Mouse (Mus musculus) adrenal gland (tissue): ENCODE results near the gene Agtrap.

Experiments used
- intact Hi-C: fragments of 180-260 bp; cut with DNase I; formaldehyde crosslinking; loops from one replicate; pipeline ENCODE4 v1.15.1; 2025

Gene Agtrap

DNA sequence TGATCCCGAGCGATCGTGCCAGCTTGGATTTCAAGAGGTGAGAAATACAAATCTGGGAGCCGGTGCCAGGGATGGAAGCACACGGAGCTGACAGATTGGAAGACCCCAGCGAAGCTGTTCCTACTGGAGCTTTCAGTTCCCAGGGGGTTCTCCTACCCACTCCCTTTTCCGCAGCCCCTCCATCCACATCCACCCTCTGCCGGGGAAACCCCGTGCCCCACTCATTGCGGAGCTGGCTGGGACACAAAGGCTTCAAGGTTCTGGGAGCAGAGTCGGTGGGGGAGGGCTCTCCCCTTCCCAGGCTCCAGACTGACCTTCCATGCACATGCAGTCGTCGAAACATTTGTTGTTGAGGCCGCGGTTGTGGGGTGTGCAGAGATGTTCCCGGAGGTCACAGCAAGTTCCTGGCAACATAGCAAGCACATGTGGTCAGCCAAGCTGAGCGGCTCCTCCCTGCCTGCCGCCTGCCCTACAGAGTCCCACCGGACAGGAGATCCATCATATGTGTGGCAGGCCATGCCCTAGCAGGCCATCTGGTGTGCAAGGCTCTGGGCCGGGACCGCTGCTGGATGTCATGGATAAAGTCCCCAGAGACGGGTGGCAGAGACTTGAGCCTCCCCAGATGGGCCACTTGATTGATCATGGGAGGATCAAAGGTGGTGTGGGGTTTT, 19.9 kb upstream of the Agtrap start:
- intact Hi-C loops, result no loop called here

DNA sequence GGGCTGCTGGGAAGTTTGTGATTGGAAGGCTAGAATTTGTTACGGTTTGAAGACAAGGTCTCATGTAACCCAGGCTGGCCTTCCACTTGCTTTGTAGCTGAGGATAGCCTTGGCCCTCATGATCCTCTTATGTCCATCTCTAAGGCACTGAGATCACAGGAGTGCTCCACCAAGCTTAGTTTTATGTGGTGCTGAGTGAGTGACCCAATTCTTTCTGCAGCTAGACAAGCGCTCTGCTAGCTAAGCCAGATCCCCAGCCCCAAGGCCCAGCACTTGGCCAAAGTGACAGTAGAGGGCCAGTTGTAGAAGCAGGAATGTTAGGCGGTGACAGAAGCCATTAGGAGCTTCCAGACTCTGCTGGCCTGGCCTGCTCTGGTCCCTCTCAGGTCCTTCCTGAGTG, 16.3 kb upstream of the Agtrap start:
- intact Hi-C loops, result no loop called here

DNA sequence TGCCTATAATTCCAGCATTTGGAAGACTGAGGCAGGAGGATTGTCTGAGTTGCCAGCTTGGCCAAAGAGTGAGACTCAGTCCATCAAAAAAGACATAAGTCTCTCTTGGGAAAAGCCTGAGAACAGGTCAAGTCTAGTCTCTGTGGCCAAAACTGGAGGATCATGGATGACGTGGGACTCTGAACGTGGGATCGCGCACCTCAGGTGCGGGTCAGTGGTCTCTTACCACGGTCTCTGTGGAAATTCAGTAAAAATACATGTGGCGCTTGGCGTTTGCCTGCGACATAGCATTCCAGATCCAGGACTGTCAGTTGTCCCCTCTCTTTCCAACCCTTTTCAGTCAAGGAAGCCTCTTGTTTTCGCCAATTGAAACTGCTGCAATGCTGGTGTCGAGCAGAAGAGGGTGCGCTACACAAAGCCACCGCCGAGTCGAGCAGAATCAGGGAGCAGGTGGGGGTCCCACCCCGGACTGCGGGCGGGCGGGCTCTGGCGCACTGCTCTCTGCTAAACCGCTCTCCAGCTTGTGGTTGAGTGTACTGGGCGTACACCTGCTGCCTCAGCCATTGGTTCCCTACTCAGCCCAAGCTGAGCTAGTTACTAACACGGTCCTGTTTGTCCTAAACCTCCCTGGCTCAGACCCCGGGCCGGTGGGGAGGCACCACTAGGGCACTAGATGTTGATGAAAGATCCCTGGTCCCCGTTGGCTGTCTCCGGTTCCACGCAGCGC, 14.1 kb upstream of the Agtrap start:
- intact Hi-C loops, result no loop called here

DNA sequence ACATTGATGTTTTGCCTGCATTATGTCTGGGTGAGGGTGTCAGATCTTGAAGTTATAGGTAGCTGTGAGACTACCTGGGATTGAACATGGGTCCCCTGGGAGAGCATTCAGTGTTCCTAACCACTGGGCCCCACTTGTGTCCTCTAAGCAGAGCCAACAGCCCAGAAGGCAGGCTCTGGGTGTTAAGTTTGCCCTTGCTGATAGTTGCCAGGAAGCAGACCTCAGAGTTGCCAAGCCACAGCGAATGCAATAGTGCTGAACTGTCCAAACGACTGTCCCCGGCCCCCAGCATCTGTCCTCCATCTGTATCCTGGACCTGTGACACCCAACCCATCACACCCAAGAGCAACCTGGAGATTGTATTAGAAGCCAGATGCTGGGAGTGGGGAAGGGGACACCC, 10.8 kb upstream of the Agtrap start:
- intact Hi-C loops, result no loop called here

DNA sequence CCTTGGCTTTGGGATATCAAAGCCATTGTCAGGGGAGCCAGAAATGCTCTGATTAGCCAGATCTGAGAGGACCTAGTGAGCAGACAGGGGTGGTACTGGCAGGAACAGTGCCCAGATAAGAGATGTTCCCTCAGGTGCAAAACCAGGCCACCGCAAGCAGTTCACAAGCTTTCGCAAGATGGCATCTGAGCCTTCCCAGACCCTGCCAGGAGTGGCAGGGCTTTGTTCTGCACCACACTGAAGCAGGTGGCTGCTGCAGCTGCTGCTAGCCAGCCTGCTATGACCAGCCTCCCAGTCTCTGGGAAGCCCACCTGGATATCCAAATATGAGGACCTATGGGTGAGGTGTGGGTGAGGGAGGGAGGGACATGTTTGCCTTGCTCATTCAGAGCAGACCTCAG, 10.1 kb upstream of the Agtrap start:
- intact Hi-C loops, result no loop called here

DNA sequence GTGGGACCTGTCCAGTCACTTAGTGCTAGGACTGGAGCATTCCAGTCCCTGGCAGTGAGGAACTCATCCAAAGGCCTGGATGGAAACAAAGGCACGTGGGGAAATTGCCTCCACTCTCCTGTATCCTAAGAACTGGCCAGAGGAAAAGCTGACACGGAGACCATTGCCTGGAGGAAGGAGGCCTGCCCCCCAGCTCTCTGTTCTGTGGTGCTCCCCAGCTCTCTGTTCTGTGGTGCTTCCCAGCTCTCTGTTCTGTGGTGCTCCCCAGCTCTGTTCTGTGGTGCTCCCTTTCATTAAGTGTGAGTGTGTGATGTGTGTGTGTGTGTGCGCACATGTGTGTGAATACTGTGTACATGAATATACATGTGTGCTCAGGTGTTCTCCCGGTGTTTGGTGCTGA, 7.2 kb upstream of the Agtrap start:
- intact Hi-C loops, result no loop called here

DNA sequence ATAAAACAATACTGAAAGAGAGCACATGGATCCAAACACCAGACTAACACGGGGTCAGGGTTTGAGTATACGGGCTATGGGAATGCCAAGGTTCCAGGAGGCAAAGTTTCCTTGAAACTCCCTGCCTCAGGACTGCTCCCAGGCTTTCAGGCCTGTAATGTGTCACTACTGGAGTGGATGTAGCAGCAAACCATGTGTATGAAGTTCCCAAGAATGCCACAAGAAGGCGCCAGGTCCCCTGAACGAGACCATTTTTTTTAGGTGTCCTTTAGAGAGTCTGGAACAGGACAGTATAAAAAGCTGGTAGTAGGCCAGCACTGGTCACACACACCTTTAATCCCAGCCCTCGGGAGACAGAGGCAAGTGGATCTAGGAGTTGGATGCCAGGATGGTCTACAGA, 6.3 kb upstream of the Agtrap start:
- intact Hi-C loops, result no loop called here

DNA sequence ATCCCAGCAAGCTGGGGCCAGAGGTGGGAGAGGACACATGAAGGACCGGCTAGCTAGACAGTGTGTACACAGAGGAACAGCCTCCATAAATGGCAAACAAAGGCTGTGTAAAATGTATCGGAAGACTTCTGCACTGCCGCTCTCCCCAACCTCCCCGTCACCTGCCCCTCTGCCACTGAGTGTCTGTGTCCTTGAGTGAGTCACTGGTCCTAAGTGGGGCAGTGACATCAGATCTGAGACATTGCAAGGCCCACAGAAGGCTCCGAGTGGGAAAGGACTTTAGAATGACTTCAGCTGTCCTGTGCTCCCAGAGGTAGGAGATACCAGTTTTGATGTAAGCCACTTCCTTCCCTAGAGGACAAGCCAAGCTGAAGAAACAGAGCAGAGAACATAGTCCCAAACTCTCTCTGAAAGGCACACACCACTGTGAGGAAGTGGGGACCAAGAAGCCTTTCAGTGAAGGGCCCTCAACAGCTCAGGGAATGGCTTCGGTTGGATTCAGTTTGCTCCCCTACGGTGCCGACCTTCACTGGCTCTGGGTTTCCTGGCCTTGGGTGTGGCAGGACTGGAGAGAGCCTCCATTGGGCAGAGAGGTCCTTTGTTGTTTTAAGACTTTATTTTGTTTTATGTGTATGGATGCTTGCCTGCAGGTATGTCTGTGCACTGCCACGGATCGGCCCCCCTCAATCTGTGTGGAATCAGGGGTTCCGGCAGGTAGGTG, 4.9 kb upstream of the Agtrap start:
- intact Hi-C loops, result no loop called here

DNA sequence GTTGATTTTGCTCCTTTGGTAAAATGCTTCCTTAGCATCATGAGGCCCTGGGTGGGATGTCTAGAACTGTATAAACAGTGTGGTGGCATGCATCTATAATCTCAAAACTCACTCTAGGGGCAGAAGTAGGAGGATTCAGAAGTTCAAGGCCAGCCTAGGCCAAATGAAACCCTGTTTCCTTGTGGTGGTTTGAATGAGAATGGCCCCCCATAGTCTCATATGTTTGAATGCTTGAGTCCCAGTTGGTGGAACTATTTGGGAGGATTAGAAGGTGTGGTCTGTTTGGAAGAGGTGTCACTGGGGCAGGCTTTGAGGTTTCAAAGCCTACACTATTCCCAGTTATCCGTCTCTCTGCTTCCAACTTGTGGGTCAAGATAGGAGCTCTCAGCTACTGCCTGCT, 3.4 kb upstream of the Agtrap start:
- intact Hi-C loops, result no loop called here

DNA sequence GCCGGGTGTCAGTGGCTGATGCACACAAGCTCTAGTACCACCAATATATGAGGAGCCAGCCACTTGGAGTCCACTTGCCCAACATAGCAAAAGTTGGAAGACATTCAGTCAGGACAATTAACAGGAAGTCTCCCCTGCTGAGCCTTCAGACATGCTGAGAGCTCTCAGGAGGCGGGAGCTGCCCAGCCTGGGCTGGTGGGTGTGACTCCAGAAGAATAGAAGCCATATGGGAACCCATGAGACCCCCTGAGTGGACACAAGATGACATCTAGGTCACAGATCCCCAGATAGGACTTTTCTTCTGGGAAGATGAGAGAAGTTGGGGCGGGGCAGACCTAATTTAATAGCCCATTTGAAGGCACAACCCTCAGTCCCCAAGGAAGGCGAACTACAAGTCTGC, 1.3 kb upstream of the Agtrap start:
- intact Hi-C loops, result no loop called here

DNA sequence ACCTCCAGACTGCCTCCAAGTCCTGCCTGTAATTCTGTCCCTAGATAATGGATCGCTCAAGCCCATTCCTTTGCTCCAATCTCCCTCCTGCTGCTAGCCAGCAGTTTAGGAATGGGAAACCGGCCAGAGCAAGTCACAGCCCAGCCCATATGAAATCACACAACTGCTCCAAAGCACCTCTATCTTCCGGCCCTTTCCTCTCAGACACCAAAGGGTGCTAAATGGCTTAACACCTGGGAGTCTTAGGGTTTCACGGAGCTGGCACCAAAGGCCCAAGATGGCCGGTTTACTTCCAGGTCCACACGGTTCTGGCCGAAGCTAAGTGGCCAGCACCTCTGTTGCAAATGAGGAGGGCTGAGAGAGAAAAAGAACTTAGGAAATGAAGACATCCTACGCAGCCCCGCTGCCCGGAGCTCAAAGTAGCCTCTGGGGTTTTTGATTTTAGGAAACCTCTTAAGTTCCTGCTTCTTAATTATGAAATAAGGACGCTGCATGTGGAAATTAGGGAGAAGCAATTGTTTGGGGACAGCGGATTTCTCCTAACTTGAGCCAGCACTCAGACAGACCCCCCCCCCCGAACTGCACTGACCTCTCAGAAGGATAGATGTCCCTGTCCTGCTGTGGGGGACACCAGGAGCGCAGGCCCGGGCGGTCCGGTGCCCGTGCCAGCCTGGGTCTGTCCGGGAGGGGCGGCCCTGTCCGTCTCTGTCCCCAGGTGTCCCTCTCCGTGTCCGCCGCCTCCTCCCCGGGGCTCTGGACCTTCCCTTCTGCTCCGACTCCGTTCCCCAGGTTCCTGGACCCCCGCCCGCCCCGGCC, 532 bp downstream of the Agtrap start:
- intact Hi-C loops, result no loop called here

DNA sequence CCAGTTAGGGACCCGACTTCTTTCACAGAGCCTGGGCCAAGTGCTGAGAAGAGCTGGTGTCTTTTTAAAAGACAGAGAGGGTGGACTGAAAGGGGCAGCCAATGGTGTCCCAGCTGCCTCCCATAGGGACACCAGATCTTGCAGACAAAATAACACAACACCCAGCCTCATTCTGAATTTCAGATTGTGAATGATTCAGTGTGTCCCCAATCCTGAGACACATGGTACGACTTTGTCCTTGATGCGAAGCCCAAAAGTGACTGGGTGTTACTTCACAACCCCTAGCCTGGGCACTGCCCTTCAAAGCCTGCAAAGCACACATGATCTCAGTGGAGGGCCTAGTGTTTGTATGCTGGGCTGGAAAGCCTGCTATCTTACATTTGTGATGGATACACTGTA, 1.9 kb downstream of the Agtrap start:
- intact Hi-C loops, result no loop called here

DNA sequence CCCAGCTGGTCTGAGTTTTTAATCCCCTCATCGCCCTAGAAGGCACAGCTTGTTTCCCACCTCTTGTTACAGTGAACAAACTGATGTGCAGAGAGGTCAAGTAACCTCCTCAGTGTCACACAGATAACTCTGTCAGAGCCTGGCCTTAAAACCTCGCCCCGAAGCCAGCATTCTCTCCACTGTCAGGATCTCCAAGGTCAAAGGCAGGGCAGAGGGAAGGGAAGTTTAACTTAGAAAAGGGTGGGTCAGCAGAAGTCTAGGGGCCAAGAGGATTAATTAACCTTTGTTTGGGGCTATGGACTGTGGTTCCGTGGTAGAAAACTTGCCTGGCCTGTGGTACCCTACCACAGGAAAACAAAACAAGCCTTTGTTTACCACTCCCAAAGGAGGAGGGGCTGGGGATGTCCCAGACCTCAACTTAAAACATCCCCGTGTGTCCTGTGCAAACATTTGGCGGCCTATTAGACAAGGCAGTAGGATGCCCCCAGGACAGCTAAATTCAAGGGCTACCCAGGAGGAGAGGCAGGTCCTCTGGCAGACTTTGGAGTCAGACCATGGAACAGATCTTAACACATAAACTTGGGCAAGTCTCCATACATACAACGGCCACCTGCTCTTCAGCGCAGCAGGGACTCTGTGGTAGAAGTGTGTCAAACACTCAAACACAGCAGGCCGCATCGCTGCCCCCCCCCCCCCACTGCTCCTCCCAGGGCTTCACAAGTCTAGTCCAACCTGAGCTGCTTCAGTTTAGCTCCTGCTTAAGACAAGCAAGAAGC, 2.5 kb downstream of the Agtrap start:
- intact Hi-C loops, result no loop called here

DNA sequence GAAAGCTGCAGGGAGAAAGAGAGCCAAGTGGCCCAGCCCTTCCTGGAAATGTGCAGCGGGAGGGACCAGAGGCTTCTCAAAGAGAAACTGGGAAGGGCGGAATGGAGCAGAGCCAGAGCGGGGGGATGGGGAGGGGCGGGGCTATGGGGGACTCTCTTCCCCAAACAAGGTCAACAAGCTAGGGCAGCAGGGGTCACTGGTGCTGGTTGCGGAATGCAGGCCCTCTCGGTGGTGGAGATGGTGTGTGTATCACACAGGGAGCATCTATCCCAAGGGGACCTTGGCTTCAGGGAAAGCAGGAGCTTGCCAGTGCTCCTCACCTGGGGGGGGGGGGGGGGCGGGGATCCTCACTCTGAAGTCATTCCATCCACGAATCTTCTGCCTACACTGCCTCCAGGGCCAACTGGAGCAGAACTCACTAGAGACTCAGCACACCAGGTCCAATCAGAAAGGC, 3.5 kb downstream of the Agtrap start:
- intact Hi-C loops, result no loop called here

DNA sequence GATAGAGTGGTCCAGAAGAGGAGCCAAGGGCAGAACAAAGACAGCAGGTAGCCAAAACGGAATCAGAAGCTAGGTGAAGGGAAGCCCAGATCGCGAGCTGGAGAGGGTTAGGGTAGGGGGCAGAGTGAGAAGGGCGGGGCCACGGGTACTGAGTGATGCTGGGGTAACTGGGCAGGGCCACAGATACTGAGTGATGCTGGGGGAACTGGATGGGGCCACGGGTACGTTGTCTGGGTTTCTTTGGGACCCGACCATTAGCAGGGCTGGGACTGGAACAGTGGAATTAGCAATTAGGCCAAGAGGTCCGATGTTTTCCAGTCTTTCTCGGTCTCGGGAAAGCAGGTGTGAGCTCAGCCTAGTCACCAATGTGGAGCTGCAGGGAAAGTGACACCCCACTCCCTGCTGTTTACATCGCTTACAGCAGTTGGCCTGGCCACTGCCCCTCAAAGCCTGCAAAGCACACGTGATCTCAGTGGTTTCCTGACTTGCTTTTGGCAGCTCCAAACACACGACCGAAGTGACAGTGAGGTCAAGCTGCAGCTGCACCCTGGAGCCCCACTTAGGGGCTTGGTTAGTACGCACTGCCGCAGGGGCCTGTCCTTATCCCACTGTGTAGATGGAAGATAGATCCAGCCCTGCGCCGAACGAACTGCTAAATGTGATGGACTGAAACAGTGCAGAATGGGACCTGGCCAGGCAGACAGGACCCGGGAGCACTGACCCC, 4.5 kb downstream of the Agtrap start:
- intact Hi-C loops, result no loop called here

DNA sequence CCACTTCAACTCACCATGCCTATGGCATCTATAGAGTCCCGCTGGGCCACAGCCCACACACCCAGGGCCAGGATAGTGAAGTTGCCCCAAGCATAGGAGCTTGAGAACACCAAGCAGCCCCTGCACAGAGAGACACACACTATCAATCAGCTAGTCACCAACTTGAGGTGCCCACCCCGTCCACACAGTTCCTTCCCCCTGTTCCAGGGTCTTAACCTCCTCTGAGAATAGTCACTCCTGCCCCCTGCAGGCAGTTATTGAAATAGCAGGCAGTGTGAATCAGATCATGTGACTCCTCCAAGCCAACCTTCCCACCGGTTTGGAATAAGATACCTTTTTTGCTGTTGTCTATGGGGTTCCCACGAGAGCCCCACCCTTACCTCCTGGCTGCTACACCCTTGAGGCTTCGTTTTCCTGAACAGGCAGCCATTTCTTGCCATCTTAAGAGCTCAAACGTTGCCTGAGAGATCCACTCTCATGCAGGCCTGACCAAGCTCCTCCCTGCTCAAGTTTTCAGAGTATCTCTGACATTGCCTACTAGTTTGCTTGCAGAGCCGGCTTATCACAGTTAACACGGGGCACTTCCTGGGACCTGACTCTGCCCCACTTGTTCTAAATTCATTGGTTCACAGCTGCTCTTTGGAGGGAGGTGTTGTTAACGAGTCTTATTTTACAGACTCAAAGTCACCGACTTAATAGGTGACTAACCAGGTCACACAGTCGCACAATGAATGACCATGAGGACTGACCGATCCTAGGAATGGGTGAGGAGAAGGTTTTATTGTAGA, 5.4 kb downstream of the Agtrap start:
- intact Hi-C loops, result no loop called here

DNA sequence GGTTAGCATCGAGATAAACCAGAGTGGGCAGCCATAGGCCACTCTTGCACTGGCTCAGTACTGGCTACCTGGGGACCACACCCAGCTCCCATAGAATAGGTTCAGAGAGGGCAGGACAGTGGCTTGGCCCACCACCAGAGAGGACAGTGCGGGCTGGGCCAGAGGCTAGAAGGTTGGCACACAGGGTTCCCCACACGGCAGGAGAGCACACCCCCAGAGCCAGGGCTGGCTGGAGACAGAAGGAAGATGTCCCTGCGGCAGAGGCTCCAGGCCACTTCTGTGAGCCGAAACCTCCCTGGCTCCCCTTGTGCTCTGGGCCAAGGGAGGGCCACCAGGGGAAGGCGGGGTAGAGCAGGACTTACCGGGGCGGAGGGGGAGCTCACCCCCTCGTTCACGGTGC, 6.6 kb downstream of the Agtrap start:
- intact Hi-C loops, result no loop called here

DNA sequence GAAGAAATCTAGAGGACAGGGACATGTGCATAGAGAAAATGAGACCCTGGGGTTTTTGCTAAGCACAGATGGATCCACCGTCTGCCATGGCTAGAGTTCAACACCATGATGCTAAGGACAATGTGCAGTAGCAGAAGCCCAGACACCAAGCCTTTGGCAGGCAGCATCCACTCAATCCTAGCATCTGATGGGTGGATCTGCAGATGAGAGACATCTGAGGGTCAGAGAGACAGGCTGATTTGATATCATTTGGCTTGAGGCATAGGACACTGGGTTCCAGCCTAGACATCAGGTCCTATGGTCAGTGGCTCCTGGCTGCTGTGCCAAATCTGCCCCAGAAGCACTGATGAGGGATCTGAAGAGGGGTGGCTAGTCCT, 7.2 kb downstream of the Agtrap start:
- intact Hi-C loops, result no loop called here

DNA sequence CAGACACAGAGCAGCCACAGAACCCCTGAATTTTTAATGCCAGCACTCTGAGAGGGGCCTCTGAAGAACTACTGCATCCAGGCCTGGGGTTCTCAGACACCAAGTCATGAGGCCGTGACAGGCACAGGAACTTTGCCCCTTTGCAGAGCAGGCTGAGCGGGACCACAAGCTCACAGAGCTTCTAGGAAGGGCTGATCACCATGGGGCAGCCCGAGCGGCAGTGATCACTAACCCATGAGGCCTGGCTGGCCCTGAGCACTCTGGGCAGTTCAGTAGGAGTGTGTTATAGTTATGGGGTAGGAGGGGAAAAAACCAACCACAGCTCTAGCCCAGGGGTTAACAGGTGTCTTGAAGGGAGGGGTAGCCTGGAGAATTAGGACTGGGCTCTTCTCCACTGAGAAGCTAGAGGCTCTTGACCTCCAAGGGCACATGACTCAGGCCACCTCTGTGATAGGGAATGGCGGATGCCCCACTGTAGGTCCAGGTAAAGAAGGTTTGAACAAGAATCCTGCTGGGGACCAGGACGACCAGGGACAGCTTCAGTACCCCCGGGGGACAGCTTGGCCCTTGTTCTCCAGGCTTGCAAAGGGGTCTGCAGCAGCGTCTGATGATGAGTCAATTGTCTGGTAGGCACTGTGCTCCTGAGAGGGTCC, 7.8 kb downstream of the Agtrap start:
- intact Hi-C loops, result no loop called here
